Mouse (Mus musculus) embryo, embryonic 10 days (tissue): Measurements from ENCODE around the gene Mybph.
A peak's percentile ranks its signal among the peaks of the same experiment; 100 is the strongest.

Source experiments
- DNase-seq: peaks from one replicate; pipeline ENCODE4 v3.0.0-alpha.2; 2015; ENCODE audit warnings: low spot score

Gene Mybph

DNA sequence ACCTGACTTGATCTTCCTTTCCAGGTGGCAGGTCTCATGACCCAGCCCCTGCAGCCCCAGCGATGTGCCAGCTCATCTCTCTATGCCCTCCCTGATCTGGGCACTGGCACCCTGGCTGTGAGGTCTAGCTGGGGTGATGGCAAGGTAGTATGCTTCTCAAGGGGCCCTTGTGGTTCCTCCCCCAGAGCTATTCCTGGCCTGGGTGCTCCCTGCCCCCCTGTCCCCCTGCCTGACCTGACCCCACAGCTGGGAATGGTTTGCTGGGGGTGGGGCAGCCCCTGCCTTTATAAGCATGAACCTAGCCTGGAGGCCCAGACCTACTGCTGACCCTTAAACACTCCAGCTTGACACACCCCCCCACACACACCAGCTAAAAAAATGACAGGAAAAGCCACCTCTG is at the start of gene Mybph:
Gene Mybph (plus strand): TSS at position 323 of the 400 bp plus-strand sequence.
- no peak for DNase-seq

DNA sequence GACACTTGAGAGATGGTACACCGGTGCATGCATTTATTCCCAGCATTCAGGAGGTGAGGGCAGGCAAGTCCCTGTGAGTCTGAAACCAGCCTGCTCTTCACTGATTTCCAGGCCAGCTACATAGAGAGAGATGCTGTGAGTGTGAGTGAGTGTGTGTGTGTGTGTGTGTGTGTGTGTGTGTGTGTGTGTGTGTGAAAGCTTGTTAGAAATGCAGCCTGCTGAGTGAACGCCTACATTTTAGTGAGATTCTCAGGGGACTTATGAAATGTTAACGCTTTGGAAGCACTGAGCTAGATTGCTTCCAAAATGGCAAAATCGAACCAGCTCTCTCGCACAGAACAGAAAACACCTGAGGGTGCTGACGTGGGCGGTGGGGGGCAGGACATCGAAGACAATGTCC is 47.2 kb upstream of the Mybph start:
- no peak for DNase-seq

DNA sequence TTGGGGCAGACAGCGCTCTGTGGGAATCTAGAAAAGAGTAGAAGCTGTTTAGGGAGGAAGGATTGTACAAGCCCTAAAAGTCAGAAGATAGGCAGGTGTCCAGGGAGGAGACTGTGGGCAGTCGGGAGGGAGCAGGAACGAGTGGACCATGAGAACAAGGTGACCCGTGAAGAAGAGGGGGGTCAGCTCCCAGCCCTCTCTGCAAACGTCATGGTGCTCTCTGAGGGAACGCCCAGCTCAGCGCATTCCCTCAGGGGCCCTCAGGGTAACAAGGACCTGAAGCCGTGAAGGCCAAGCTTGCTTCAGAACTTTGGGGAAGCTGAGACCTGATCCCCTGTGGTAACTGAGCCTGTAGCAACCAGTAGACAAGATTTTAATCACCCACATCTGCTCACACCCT is 43.2 kb upstream of the Mybph start:
- no peak for DNase-seq

DNA sequence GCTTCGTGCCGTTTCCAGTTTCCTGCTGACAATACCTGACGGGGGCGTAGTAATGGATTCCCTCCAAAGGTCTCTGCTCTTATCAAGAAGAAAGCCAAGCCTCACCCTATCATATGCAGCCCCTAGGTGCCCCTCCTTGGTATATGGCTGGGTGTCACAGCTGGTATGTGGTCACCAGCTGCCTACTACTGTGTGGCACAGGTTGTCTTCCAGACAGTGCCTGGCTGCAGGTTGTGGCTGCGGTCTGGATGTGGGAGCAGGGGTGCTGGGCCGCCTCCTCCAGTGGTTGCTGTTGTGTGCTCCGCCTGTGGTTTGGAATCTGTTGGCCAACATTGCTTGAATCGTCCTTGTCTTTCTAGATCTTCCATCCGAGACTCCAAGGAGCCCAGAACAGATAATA is 42.5 kb upstream of the Mybph start:
- DNase-seq = no peak

DNA sequence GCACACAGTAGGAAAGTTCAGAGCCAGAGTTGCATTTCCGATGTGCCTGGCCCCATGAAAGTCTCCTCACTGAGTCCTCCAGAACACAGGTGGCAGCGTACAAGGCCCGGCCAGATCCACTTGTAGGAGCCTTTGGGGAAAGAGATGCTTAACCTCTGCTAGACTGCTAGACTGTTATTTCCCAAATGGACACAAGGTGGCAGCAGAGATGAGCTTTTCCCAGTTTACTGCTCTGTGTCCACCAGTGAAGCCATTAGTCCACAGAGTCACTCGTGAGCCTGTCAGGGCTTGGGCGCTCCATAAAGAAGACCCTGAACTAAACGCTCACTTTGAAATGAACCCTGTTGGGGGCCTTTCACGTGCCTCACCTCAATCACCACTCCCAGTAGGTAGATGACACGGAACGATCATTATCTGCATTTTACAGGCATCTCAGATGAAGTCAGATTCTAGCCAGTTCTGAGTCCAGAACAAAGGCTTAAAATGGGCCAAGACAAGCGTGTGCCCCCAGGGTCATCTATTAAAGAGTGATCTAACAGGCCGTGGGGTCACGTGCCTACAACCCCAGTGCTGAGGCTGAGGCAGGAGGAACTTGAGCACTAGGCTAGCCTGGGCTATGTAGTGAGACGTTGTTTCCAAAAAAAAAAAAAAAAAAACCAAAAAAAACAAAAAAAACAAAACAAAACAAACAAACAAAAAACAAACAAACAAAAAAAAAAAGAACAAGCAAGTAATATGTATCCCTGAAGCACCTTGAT is 41.4 kb upstream of the Mybph start:
- DNase-seq = peak; percentile 94

DNA sequence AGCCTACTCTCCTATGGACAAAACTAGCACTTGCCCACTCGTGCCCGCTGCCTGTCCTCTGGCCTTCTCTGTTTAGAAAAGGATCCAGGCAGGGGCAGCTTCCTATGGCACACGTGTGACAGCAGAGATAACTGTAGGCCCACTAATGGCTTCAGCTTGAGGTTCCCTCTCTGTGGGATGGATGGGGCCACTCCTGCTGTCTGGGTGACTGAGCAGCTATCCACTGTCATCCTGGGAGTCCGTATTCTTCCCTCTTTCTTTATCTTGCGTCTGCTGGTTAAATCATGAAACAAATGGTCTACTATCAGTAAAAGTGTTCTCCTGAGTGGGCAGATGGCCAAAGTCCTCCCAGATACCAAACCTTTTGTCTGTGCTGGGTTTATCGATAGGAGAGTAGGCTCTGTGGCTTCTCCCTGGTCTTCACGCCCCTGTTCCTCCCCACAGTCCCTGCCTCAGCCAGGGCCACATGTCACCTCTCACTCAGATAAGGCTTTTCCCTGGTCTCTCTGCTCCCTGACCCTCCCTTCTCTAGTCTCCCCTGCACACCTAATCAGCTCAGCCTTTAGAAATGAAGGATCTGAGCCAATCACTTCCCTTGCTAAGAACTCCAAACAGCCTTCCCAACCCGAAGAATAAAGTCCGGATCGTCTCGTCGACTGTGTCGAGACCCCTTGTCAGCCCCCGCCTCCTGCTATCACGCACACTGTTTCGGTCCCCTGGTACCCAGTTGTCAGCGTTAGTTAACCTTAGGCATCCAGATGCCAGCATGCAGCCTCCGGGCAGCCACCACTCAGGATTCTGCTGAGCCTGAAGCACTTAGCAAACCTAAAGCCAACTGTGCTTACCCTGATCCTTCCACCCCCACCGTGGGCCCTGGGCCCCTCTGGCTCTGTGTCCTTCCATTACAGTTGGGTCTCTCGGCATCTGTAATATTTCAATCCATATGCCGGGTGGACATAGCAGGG is 40.3 kb upstream of the Mybph start:
- DNase-seq = no peak

DNA sequence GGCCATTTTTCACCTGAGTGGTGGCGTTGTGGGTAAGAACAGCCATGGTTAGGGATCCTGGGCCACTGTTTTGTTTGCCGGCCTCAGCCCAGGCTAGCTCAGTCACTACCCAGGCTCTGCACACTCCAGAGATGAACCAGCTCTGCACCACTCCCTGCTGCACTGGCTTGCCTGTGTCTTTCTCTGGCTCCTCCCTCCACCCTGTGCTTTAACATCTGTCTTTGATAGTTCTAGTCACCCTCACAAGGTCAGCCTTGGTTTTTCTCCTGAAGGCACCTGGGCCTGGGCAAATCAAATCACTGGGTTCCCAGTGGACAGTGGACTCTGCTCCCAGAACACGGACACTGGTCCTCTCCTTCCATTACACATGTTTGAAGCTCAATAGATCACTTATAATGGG is 39.1 kb upstream of the Mybph start:
- no peak for DNase-seq

DNA sequence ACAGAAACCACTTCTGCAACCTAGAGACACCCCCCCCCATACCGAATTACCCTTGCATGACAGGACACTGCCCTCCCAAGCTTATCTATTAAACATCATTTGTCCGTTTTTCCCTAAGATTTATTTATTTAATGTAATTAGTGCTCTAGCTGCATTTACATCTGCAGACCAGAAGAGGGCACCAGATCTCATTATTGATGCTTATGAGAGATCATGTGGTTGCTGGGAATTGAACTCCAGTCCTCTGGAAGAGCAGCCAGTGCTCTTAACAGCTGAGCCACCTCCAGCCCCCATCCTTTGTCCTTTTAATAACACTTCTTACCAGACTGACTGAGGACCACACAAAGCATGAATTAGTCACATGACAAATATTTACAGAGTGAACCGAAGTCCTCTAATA is 38.6 kb upstream of the Mybph start:
- no peak for DNase-seq

DNA sequence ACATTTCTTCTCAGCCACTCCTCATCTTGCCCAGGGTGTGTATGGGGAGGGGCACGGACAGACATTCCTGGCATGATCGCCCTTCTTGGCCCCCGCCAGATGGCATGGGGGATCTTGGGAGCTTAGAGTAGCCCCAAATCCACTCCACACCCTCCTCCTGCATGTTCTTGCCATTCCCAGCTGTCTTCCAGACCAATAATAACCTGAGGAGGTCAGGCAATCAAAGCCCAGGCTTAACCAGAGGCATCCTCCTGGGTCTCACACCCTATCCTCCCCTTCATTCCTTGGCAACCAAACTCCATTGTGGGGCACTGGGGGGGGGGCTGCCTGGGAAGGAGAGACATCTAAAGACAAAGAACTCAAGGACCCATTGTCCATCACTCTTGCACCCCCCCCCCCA is 32.8 kb upstream of the Mybph start:
- DNase-seq = no peak

DNA sequence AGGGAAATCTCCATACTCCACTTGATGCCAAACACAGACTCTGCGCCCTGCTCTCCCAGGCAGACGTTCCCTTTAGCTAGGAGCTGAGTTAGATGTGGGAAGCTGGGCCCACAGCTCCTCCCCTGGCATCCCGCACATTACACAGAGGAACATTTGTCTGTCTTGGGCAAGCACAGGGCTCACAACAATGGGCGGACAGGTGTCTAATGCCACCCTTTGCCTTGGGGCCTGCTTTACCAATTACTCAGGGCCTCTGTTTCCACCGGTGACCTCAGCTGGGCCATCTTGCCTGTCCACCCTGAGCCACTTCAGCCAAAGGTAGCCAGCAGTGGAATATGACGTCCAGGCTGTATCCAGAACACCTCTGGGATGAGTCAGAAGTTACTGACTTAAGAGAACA is 31.8 kb upstream of the Mybph start:
- no peak for DNase-seq

DNA sequence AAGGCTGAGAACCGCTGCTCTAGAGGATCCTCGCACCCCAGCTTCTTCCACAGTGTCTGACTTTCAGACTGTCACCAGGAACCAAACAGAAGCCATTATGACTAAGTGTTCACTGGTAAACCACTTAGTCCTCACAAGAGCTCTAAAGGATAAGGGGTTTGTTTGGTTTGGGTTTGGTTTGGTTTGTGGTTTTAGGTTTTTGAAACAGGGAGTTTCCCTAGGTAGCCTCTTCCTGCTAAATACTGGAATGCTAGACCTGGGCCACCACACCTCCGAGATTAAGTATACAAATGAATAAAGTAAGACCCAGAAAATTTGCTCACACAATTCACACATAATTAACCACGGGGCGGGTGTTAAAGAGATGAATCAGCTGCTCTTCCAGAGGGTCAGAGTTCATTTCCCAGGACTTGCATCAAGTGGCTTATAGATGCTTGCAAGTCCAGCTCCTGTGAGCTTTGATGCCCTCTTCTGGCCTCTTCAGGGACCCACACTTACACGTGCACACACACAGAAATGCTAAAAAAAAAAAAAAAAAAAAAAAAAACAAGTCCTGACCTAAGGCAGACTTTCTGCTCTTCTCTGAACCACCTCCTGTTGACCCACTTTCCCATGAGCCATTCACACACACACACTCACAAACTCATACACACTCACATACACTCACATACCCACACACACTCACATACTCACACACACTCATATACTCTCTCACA is 30.6 kb upstream of the Mybph start:
- no peak for DNase-seq

DNA sequence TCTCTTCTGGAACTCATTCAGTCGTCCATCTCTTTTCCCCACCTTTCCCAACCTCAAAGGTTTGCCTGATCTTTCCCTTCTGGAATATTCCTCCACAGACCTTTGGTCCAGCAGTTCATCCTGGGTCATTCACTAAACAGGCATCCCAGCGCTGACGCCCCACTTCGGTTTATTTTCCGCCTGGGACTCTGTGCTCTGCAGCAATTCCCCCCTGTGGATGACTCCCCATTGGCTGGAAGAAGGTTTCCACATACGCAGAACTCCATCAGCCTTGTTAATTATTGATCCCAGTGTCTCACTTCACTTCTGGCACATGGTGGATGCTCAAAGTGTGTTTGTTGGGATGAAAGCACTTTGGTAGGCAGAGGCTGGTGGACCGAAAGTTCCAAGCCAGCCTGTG is 29.8 kb upstream of the Mybph start:
- DNase-seq = no peak

DNA sequence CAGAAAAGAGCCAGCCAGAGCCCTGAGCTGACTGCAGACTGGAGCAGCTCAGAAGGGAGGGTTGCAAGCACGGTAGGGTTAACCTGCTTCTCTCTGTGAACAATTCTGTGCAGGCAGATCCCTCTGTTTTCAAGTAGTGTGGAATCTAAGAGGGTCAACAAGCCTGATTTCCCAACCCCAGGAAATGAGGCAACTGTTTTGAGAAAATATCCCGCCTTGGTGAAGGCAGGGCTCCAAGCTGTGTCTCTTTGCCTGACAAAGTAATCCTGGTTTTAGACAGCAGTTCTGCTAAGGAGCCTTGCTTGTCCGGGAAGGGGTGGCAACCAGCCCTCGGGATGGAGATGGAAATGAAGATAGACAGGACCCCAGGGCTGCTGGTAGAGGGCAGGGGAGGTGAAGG is 28.8 kb upstream of the Mybph start:
- DNase-seq = no peak

DNA sequence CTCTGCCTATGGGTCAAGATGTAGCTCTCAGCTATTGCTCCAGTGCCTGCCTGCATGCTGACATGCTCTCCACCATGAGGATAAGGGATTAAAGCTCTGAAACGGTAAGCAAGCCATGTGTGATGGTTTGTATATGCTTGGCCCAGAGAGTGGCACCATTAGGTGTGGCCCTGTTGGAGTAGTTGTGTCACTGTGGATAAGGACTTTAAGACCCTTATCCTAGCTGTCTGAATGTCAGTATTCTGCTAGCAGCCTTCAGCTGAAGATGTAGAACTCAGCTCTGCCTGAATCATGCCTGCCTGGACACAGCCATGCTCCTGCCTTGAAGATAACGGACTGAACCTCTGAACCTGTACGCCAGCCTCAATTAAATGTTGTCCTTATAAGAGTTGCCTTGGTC is 26.7 kb upstream of the Mybph start:
- DNase-seq = no peak

DNA sequence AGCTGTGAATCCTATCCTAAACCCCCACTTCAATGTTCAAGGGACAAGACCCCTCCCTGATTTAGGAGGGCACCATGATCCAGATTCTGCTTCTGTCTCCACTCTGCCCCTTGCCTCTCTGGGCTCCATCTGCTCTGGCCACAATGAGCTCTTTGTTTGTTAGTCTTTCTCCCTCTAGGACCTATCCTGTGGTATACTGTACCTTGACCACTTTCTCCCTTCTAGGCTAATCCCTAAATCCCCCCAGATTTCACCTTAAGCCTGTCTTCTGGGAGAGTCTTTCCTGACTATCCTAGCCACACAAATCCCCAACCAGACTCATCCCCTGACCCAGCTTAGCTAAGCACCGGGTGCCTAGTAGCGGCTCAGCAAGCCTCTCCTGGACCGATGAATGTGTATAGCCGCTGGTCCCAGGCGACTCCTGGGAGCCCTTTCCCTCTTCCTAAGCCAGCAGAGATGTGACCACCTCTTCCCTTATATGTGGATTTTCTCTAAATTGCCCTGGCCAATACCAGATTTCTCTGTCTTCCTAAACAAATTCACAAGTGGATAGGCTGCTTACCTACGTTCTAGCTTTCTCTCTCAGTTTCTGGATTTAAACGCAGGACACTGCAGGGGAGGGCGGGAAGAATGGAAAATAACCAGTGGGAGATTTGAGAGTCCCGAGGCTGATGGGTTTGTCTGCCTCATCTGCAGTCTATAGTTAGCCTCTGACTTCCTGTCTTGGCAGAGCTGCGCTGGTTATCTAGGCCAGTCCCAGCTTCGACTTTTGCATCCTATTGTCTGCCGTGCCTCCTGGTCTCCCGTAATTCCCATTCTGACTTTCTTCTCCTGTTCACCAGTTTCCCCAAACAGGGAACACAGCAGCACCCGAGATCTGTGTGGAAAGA is 25.6 kb upstream of the Mybph start:
- no peak for DNase-seq

DNA sequence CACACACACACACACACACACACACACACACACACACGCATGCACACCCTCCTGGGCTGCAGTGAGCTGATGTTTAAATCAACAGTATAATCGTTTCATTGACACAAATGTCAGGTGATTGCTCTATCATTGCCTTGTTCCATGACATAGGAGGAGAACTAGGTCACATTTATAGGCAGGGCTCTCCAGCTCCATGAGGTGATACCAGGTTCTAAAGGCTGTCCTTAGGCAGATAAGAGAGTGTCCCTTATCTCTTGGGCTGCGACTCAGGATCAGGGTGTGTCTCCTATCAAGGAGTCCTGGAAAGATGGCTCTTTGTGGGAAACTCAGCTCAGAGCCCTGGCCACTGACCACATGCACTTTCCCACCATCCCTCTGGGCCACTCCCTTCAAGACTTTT is 24.7 kb upstream of the Mybph start:
- no peak for DNase-seq

DNA sequence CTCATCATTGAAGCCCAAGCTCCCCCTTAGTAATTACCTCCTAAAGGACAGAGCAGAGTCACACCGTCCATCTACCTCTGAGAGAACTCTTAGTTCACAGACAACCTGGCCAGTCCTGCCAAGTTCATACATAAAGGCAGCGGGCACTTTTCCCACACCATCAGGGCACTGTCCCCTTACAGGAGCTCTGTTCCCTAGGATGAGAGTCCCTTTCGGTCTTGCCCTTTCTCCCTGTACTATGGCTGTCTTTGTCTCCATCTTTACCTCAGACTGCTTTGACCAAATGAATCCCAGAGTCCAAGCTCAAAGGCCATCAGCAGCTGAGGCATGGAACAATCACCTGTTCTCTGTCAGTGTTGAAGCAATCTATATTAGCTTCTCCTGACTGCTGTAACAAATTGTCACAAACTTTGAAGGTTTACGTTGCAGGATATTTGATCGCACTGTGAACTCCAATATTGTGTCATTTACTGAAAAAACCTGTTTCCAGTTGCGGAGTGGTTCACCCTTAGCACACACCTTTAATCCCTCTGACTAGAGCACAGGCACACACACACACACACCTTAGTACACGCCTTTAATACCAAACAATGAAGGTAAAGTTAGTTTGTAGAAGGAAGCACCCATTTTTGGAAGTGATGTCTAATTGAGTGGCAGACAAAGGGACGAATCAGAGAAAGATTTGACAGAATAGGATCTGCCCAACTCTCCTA is 24.1 kb upstream of the Mybph start:
- DNase-seq = no peak

DNA sequence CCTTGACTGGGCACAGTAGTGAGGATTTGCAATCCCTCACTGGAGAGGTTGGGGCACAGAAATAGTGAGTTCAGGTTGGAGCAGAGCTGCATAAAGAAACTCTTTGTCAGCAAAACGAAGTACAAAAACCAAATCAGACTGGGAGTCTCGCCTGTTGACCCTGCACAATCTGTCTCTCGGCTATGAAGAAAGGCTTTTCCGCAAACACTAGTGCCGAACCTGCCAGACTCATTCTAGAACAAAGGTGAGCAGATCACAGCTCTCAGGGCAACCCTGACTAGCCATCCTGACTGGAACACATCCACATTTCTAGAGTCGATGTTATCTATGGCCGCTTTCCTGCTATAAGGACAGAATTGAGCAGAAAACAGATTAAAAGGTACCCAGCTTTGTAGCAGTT is 20.2 kb upstream of the Mybph start:
- no peak for DNase-seq

DNA sequence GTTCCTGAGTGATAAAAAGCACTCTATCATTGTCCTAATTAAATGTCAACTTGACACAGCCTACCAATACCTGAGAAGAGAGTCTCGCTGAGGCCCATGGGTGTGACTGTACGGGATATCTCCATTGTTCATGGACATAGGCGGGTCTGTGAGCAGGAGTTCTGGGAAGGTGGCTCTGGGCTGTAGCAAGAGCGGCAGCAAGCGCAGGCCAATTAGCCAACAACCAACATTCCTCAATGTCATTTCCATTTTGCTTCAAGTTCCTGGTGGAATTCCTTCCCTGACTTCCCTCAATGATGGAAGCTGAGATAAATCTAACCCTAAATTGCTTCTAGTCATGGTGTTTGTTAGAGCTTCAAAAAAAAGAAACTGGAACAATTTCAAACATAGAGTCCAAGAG is 15.3 kb upstream of the Mybph start:
- DNase-seq = no peak

DNA sequence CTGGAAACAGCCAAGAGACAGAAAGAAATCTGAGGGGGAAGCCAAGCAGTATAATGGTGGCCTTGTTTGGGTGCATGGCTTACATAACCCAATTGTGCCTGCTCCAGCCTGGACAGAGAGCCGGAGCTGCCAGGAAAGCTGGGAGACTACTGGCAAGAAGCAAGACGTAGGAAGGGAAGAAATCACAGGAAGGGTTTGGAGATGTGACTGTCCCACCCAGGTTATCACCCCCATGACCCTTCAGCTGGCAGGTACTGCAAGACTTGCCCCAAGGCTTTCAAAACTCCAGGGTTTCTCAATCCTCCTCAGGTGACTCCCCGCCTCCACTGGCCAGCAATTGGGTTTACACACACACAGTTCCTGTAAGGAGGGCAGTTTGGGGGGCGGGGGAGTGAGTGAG is 11.2 kb upstream of the Mybph start, which contains the start of gene Chil1:
Gene Chil1 (plus strand): TSS at position 152 of the 400 bp plus-strand sequence.
- DNase-seq = no peak

DNA sequence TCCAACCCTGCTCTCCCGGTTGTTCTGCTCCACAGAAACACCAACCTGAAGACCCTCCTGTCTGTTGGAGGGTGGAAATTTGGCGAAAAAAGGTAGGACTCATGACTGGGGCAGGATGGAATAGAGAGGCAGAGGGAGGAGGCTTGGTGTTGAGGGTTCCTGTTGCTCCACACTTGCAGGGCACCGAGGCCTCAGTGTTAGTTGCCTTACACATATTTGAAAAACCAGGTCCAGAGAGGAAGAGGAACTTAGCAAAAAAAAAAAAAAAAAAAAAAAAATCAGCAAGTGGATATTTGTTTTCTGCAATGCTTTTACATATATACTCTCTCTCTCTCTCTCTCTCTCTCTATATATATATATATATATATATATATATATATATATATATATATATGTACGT is 9.2 kb upstream of the Mybph start:
- no peak for DNase-seq
